Mouse (Mus musculus) kidney, postnatal 36 days (tissue): ENCODE measurements at regions not wholly inside any gene's neighbourhood (a gene's known extent, or its start where the extent isn't known, plus 50 kb on each side); places are given as distances from the start of the nearest gene placed in this dataset.
"Not testable (repeated sequence)": the region's sequence is repeated elsewhere in the genome, so short reads cannot be mapped to it uniquely, and the experiment has no call there.

Experiments used
- DNase-seq, 2 experiments: peaks; one replicate each; pipeline ENCODE4 v3.0.0; 2021 to 2022; ENCODE audit warnings: mixed read lengths in 2 of 2

DNA sequence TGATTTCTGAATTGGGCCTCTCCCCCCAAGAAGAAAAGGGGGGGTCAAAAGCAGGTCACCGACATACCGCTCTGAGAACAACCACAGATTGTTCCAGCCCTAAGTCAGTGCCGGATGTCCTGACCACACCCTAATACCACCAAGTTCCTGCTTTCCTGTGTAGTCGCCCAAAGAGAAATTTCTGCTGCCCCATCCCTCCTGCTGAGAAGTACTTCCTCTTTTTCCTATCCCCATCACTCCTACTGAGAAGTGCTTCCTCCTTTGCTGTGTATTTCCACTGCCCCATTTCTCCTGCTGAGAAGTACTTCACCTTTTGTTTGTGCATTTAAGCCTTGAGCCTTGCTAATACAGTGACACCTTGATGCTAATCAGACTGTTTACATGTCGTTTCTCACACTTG lies 1160.4 kb downstream of the A830018L16Rik start:
- no peak for DNase-seq

DNA sequence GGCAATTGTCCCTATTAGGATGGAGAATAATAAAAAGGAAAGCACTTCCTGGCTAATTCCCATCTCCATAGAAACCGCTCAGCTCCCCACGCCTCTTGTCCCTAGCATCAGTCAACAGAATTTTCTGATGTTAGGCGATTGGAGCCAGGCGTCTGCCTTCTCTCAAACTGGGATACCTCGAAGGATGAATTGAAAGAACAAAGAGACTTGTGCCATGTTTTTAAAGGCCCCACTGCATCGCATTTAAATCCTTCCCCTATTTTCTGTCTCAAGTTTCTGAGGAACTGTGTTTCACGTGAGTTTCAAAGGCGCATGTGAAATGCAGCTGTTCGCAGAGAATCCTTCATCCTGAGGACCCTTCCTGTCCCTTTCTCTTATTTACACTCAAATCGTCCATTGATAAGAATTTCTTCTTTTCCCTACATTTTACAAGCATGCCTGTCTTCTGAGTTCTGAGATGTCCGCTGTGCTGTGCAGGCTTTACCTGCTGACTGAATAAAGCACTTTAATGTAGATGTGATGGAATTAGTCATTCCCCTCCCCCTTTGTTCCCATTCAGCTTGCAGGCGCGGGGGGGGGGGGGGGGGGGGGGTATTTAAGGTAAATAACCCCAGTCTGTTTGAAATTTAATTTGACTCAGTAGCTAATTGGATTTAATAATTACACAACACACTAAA lies 1163.3 kb downstream of the A830018L16Rik start:
- no peak for DNase-seq

DNA sequence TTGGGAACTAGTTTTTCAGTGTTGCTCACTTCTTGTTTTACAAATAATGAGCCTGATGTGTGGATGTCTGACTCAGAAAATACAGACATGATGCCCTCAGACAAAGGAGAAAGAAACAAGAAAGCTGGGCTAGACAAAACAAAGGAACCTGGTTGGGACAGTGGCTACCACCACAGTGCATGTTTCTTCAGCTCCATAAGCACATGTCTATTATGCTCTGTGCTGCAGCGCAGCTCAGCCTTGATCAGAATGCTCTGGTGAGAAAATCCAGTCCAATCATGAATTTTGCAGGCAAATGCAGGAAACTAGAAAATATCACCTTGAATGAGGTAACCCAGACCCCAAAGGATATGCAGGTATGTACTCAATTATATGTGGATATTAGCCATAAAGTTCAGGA lies 1164.1 kb downstream of the A830018L16Rik start:
- DNase-seq, result no peak

DNA sequence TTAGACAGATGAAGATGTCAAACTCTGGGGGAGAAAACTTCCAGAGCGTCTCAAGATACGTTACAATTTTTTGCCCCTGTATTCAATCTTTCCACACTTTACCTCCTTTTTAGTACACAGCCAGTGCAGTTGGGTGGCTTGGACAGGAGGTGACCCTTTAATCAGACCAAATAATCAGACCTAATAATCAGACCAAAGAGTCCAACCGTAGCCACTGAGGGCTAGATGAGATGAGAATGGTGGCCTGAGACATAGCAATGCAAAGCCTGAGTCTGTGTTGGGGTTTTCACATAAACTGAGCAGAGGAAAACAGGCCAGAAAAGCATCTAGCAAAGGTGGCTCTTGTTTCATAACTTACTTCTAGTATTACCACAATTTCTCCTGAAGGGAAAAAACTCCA lies 1169.1 kb downstream of the A830018L16Rik start:
- no peak for DNase-seq

DNA sequence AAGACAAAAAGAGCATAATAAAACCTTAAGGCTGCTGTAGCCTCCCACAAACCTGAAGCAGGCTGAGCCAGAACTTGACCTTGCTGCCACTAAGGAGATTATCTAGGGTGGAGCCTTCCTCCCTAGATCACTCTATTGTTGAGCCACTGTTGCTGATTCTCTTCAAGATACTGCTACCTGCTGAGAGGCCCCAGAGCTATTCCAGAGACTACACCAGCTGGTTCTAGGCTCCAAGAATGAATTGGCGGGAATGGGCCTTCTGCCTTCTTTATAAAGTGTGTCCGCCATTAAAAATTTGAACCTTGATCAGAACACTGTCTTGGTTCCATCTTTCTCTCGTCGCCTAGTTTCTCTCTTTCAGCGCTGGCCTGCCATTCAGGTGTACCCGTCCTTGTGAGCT lies 1173.1 kb downstream of the A830018L16Rik start:
- not testable (repeated sequence) for DNase-seq

DNA sequence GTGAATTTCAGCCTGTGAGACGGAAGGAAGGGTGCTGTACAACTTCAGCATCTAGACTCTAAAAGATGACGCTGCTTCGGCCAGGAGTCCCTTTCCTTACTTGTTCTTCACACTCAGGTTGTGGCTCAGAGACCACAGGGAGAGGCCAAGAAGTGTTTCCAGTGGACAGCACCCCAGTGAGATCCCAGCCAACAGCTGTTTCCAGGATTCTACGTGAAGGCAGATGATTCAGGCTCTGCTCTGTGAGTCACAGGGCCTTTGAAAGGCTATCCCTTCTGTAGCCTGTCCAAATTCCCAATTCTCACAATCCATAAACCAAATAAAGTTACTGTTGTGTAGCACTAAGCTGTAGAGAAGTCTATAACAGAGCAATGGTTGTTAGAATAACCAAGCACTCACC lies 1198.2 kb downstream of the A830018L16Rik start:
- DNase-seq, result no peak

DNA sequence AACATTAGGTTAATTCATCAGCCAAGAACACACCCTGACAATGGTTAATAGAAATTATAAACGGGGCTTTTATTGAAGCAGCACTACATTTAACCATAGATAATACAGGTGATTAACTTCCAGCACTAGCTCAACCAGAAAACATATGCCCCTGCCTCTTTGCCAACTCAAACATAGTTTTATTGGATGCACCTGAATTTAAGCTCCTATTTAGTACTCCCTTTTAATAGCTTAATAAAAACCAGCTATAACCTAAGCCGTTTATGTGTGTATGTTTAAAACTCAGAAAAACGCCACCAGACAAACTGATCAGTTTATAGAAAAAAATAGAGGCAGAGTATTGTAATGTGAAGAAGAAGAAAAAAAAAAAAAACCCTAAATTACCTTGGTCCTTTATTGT lies 1201.4 kb downstream of the A830018L16Rik start:
- no peak for DNase-seq

DNA sequence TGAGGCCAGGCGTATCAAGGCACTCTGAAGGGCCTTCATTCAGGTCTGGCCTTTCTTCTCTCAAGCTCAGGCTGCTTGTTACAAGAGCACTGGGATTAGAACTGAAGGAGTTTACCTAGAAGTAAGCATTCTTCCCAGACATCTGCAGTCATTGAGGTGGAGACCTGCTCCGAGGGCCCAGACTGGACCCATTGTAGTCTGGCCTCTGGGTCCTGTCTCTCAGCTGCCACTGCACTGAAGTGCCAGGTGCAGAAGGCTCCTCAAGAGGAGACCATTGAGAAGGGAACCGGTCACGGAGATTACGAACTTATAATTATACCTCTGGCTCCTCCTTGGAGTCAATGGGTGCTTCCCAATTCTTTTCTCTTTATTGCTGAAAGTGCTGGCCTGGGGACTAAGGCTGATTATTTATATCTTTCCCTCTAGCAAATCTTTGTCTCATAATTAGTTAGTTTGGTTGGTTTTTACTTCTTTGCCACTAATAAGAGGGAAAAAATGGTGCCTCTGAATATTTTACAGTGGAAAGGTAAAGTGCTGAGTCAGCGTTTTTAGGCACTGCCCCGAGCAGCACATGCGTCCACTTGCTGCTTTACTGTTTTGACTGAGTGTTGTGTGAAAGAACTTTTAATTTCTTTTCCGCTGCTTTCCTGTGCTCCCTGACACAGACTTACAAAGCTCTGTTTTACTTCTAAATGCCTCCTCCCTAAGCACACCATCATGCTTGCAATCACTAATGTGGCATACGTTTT lies 1202.0 kb downstream of the A830018L16Rik start:
- DNase-seq, result no peak

DNA sequence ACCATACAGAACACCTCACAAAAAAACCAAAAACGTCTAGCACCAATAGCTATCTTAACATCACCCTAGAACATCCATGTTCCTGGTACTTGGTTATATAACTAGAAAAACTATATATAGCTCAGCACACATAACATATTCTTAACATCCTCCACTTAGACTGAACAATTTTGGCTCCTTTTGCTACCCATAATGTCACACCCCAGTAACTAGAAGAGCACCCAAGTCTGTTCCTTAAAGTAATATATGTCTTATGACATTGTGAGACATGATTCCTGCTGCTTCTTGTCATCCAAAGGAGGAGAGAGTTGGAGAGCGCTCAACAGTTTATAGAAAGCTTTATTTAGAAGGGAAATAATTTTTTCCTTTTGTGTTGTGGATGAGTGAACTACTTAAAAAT lies 1206.1 kb downstream of the A830018L16Rik start:
- no peak for DNase-seq

DNA sequence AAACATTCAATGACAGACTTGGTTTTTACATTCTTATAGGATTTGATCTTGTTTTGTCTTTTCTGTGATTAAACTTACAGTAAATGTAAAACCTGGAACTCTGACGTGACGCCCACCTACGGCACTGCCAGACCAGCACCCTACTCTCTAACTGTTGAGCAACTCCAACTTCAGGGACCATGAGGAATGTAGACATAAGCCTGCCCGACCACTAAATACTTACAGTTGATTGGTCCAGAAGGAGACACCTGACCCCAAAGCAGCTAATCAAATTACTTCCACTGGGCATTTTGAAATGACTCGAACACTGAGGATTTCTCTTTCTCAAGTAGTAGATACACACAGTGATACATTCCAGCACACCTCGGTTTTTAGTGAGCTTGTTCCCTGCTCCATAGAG lies 1206.9 kb downstream of the A830018L16Rik start:
- no peak for DNase-seq

DNA sequence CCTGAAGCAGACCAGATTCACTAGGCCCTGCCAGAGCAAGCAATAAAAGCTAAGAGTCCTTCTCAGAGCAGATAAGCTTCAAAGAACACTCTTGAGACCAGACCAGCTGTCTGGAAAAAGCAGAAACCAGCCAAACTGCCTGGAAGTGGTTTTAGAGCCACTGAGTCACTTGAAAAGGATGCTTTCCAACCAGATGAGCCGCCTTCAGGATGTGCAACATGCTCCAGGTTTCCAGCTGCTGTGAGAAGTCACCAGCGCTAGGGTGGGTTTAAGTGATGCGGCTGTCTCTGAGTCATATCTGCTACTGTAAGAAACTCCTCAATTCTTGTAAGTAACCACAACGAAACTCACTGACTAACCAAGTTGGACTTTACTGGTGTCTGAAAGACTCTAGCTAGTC lies 1209.3 kb downstream of the A830018L16Rik start:
- no peak for DNase-seq

DNA sequence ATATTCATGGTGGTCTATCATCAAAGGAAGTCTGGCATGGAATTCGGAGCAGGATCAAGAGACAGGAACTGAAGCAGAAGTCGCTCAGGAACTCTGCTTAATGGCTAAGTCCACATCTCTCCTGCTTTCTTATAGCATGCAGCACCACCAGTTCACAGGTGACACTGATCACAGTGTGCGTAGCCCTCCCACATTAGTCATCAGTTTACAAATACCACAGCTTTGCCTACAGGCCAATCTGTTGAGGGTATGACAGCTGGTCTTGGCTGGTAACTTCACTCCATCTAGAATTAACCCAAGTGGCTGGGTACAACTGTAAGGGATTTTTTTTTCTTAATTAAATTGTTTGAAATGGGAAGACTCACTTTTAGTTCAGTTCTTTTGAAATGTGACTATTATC lies 1219.1 kb downstream of the A830018L16Rik start:
- no peak for DNase-seq

DNA sequence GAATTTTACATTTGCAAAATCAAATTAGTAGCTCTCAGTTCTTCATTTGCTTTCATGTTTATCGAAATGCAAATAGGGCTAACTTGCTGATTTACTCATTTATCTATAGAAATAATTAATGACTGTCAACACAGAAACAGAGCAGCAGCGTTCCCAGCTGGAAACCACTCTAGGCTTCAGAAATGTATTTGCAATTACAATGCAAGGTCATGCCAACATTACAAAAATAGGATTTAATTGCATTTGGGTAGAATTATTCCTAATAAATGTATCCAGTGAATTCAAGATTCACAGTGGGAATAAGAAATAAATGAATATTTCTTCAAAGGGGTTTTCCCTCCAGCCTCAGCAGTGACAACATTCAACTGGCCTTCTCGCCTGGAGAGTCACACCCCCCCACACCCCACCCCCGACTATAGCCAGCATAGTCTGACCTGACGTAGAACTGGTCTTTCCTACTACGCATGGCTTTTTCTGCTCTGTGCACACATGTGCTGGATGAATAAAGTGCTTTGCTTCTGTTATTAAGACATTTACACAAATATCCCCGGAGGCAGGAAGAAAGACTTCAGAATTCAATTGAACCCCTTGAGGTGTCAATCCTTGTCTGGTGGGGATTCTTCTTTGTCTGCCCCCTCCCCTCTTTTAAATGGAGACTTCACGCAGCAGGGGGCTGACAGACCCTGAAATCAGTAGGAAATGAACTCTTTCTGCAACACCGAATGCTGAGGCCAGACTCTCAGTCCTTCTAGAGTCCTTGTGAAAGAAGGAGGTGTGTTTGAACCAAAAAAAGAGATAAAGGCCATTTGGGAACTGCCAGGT lies 1222.6 kb downstream of the A830018L16Rik start:
- no peak for DNase-seq

DNA sequence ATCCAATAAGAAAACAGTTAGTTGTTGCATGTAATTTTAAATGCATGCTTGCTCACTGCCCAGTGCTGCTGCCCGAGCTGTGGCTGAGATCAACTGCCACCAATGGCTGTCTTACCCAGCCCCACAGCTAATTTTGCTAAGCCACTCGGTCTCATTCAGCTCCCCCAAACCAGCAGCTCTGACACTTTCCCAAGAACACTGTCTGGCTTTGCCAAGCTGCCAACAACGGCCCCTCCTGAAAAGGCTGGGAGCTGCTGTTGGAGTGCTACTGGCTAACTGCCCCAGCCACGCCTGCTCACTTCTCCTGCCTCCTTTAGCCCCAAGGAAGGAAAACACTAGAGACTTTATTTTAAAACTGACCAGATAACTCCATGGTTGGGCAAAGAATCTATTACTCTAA lies 1227.1 kb downstream of the A830018L16Rik start:
- no peak for DNase-seq
